Mouse (Mus musculus) brain, embryonic 14.5 days (tissue): ENCODE results near the gene Zfhx3. TPM values are rescaled to one million over a fixed set of nuclear protein-coding genes. Genes with fewer than 3 reads are reported as not detected.

Experiments used
- DNase-seq: peaks from one replicate; pipeline ENCODE4 v3.0.0-alpha.2; 2011; ENCODE audit warnings: low read depth
- CTCF ChIP-seq: fragments of 200-500 bp; IDR thresholded peaks from 2 replicates; pipeline ENCODE4 v1.5.1; 2012; ENCODE audit warnings: inconsistent platforms, mild to moderate bottlenecking, moderate library complexity, borderline replicate concordance; ENCODE audit not compliant: insufficient read depth, insufficient read length; ENCODE audit errors: extremely low read depth
- POLR2A ChIP-seq: fragments of 200-500 bp; IDR thresholded peaks from 2 replicates; pipeline ENCODE4 v1.6.1; 2012; ENCODE audit warnings: mild to moderate bottlenecking, inconsistent platforms, borderline replicate concordance; ENCODE audit not compliant: poor library complexity, insufficient read depth, insufficient read length, severe bottlenecking; ENCODE audit errors: extremely low read depth
- polyA plus RNA-seq: library from polyadenylated mRNA; depleted of rRNA; stranded (reverse); fragments of >200 nt; gene quantifications from 2 replicates; pipeline ENCODE4 v1.2.3, GENCODE M21; 2012

The Zfhx3 gene
- polyA plus RNA-seq, 1 experiment: 31.3 TPM

- no peak for TF ChIP-seq CTCF
- DNase-seq: no peak
Observed at GRCm38 (mm10) chr8:108930635-108931034, 988.2 kb downstream of the Zfhx3 start.

- no peak for TF ChIP-seq POLR2A
- no peak for TF ChIP-seq CTCF
- DNase-seq: peak; percentile 86
Observed at GRCm38 (mm10) chr8:108931837-108932236, 989.4 kb downstream of the Zfhx3 start.

GRCm38 (mm10) chr8:108932729-108933128 lies 990.3 kb downstream of the Zfhx3 start:
- no peak for DNase-seq
- TF ChIP-seq CTCF (no peak), POLR2A (no peak)

GRCm38 (mm10) chr8:108935834-108936694 lies 993.6 kb downstream of the Zfhx3 start:
- TF ChIP-seq POLR2A (no peak), CTCF (no peak)
- peak; percentile 69 for DNase-seq

GRCm38 (mm10) chr8:108936695-108937448 lies 994.4 kb downstream of the Zfhx3 start:
- peak; percentile 87 for DNase-seq
- TF ChIP-seq POLR2A: no peak
- TF ChIP-seq CTCF: no peak

GRCm38 (mm10) chr8:108937904-108938455 lies 995.5 kb downstream of the Zfhx3 start:
- DNase-seq: peak; percentile 65
- no peak for TF ChIP-seq CTCF
- TF ChIP-seq POLR2A: no peak

GRCm38 (mm10) chr8:108942686-108943085 lies 1000.2 kb downstream of the Zfhx3 start:
- TF ChIP-seq CTCF (no peak), POLR2A (no peak)
- peak; percentile 73 for DNase-seq

GRCm38 (mm10) chr8:108943132-108943531 lies 1000.7 kb downstream of the Zfhx3 start:
- peak; percentile 69 for DNase-seq

GRCm38 (mm10) chr8:108944312-108944711 lies 1001.9 kb downstream of the Zfhx3 start:
- peak; percentile 87 for DNase-seq
- TF ChIP-seq POLR2A (no peak), CTCF (no peak)

More at GRCm38 (mm10) chr8:108943132-108943531, 1000.7 kb downstream of the Zfhx3 start:
- no peak for TF ChIP-seq POLR2A
- TF ChIP-seq CTCF: no peak

- DNase-seq: no peak
- no peak for TF ChIP-seq CTCF
- TF ChIP-seq POLR2A: no peak
Observed at GRCm38 (mm10) chr8:108950311-108950710, 1007.9 kb downstream of the Zfhx3 start.

- TF ChIP-seq POLR2A (no peak), CTCF (no peak)
- no peak for DNase-seq
Observed at GRCm38 (mm10) chr8:108951560-108951959, 1009.1 kb downstream of the Zfhx3 start.
